Mouse (Mus musculus) G1E (cell line): ENCODE results near the gene Mob2.

ENCODE experiments used
- CTCF ChIP-seq: IDR thresholded peaks from 2 replicates; pipeline ENCODE4 v1.5.1; 2012; ENCODE audit warnings: low read depth, low read length, inconsistent platforms, mixed read lengths
- GATA1 ChIP-seq: IDR thresholded peaks from 2 replicates; pipeline ENCODE4 v1.6.1; 2012; ENCODE audit warnings: borderline replicate concordance, low read length, inconsistent platforms, mixed read lengths
- POLR2AphosphoS5 ChIP-seq: IDR thresholded peaks from 2 replicates; pipeline ENCODE4 v1.6.1; 2012; ENCODE audit warnings: low read depth, low read length, inconsistent platforms; ENCODE audit not compliant: insufficient replicate concordance
- TAL1 ChIP-seq: conservative IDR thresholded peaks from 2 replicates; pipeline ENCODE4 v1.6.1; 2012; ENCODE audit warnings: low read depth, low read length, inconsistent platforms, mixed read lengths

GRCm38 (mm10) chr7:142077138-142077537 is 16.3 kb upstream of the Mob2 start:
- TF ChIP-seq CTCF = no peak
- no peak for TF ChIP-seq TAL1
- TF ChIP-seq POLR2AphosphoS5 = no peak
- TF ChIP-seq GATA1 = no peak
